Mouse (Mus musculus): ENCODE data around the gene Itm2b. TPM values are rescaled to one million over a fixed set of nuclear protein-coding genes. Genes with fewer than 3 reads are reported as not detected.

Gene Itm2b
- polyA plus RNA-seq, 1 experiment from 2014 or later = 513 TPM

- no peaks in the 10 kb centered on the region for H3K36me3 ChIP-seq (ENCODE audit: control insufficient read depth, insufficient read depth, low read length)
- 85% methylated on average over 4 of the region's 4 CpGs for WGBS (ENCODE audit: insufficient replicate concordance)
- ATAC-seq (replicated peaks; ENCODE audit: insufficient number of reproducible peaks, low FRiP score, low TSS enrichment) = no peak
These were observed 71.2 kb downstream of the Itm2b start for GRCm38 (mm10) chr14:73313864-73314263.

DNA sequence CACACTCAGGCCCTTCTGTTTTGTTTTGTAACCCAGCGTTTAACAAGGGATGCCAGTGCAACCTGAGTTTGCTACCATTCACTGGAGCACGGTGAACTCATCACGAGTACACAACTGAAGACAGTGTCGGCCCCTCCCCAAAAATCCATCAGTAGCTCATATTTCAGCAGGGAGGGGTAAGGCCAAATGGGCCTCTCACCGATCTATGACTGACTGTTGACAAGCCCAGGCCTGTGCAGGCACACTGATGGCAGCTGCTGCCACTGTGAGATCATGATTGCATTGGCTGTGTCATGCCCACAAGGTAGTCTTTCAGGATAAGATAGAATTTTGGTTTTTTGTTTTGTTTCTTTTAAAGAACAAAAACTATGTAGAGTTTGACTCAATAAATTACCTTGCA is 71.7 kb downstream of the Itm2b start:
- Histone ChIP-seq H3K4me1 (ENCODE audit: control insufficient read depth, insufficient read depth, low read length) (no peaks in the 10 kb centered on the region; the same call in 1 of the 2 replicates), H3K27me3 (ENCODE audit: control insufficient read depth, insufficient read depth, low read length) (no peaks in the 10 kb centered on the region), H3K9me3 (replicated peaks; ENCODE audit: control insufficient read depth, low read length) (no peaks in the 10 kb centered on the region), H3K4me3 (ENCODE audit: low read depth, low read length) (no peak overlapping the region), H3K4me2 (no peak overlapping the region), H3K9ac (ENCODE audit: low read depth, low read length) (no peak overlapping the region), H3K36me3 (ENCODE audit: control insufficient read depth, insufficient read depth, low read length) (no peaks in the 10 kb centered on the region), H3K27ac (ENCODE audit: low read depth, low read length) (no peak overlapping the region)
- no peak for ATAC-seq (replicated peaks; ENCODE audit: insufficient number of reproducible peaks, low FRiP score, low TSS enrichment)
- 47% methylated on average over 5 of the region's 5 CpGs for WGBS (ENCODE audit: insufficient replicate concordance)

More at GRCm38 (mm10) chr14:73313864-73314263, 71.2 kb downstream of the Itm2b start:
- H3K4me3 ChIP-seq (ENCODE audit: low read depth, low read length) = no peak overlapping the region
- no peak overlapping the region for H3K9ac ChIP-seq (ENCODE audit: low read depth, low read length)
- no peak overlapping the region for H3K27ac ChIP-seq (ENCODE audit: low read depth, low read length)
- no peaks in the 10 kb centered on the region for H3K9me3 ChIP-seq (replicated peaks; ENCODE audit: control insufficient read depth, low read length)
- no peaks in the 10 kb centered on the region; the same call in 1 of the 2 replicates for H3K4me1 ChIP-seq (ENCODE audit: control insufficient read depth, insufficient read depth, low read length)
- no peaks in the 10 kb centered on the region for H3K27me3 ChIP-seq (ENCODE audit: control insufficient read depth, insufficient read depth, low read length)
- H3K4me2 ChIP-seq = no peak overlapping the region

DNA sequence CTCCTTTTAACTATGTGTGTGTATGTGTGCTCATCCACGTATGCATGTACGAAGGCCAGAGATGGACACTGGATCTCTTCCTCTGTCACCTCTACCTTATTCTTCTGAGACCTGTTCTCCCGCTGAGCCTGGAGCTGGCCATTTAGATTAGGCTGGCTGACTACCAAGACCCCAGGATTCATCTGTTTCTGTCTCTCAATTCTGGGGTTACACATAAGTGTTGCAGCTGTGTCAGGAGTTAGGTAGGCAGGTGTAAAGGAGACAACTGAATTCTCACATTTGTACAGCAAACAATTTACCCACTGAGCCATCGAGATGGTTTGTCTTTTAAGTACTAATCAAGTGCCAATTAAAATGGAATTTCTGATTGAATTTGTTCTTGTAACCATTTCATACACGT is 72.2 kb downstream of the Itm2b start:
- 80% methylated on average over 5 of the region's 5 CpGs for WGBS (ENCODE audit: insufficient replicate concordance)
- H3K4me3 ChIP-seq (ENCODE audit: low read depth, low read length) = no peak overlapping the region
- H3K9me3 ChIP-seq (replicated peaks; ENCODE audit: control insufficient read depth, low read length) = no peaks in the 10 kb centered on the region
- no peaks in the 10 kb centered on the region for H3K27me3 ChIP-seq (ENCODE audit: control insufficient read depth, insufficient read depth, low read length)
- no peaks in the 10 kb centered on the region for H3K36me3 ChIP-seq (ENCODE audit: control insufficient read depth, insufficient read depth, low read length)
- no peak overlapping the region for H3K4me2 ChIP-seq
- ATAC-seq (replicated peaks; ENCODE audit: insufficient number of reproducible peaks, low FRiP score, low TSS enrichment) = no peak
- H3K9ac ChIP-seq (ENCODE audit: low read depth, low read length) = no peak overlapping the region
- no peaks in the 10 kb centered on the region; the same call in 1 of the 2 replicates for H3K4me1 ChIP-seq (ENCODE audit: control insufficient read depth, insufficient read depth, low read length)
- H3K27ac ChIP-seq (ENCODE audit: low read depth, low read length) = no peak overlapping the region

Other genes with a start within 250 kb of the Itm2b start
- 8.8 and 10.5 TPM in 2 replicates for gene Lpar6, start 147.4 kb downstream of the Itm2b start, polyA plus RNA-seq (2014; fragmentation: Nextera tagmentation; extraction: Ambion mirVana)
- gene Rb1, start 59.5 kb downstream of the Itm2b start, polyA plus RNA-seq (2014; fragmentation: Nextera tagmentation; extraction: Ambion mirVana) = 15.6 and 18.1 TPM in 2 replicates
- gene Med4, start 124.7 kb upstream of the Itm2b start, polyA plus RNA-seq (2014; fragmentation: Nextera tagmentation; extraction: Ambion mirVana) = 60.8 and 63.8 TPM in 2 replicates
- gene Sucla2, start 140.0 kb upstream of the Itm2b start, polyA plus RNA-seq (2014; fragmentation: Nextera tagmentation; extraction: Ambion mirVana) = 180 and 205 TPM in 2 replicates
- 4.2 and 5.6 TPM in 2 replicates for gene Nudt15, start 163.0 kb upstream of the Itm2b start, polyA plus RNA-seq (2014; fragmentation: Nextera tagmentation; extraction: Ambion mirVana)